Mouse (Mus musculus) neutrophil, adult 5-6 weeks (primary cell): ENCODE results near the gene Akr1c13. TPM values are rescaled to one million over a fixed set of nuclear protein-coding genes. Genes with fewer than 3 reads are reported as not detected.

Source experiments
- ATAC-seq: fragments of 151-379, 151-347 bp; 2 replicates; pipeline ENCODE4 v1.8.0; 2017; ENCODE audit warnings: mild to moderate bottlenecking, moderate TSS enrichment; ENCODE audit not compliant: insufficient number of reproducible peaks, poor library complexity, low FRiP score, severe bottlenecking; ENCODE audit errors: extremely low read depth
- total RNA-seq: library from RNA; stranded (forward); fragments of 200-1000 nt; gene quantifications from 2 replicates; pipeline ENCODE4 v1.2.3, GENCODE M21; 2017

Gene Akr1c13
- total RNA-seq, 1 experiment from 2014 or later = 0.93 TPM

- no peak for ATAC-seq
Observed at GRCm38 (mm10) chr13:4230841-4231623, 40.1 kb downstream of the Akr1c13 start.

GRCm38 (mm10) chr13:4233135-4233534 lies 42.2 kb downstream of the Akr1c13 start:
- ATAC-seq = no peak

GRCm38 (mm10) chr13:4233536-4234172 lies 42.7 kb downstream of the Akr1c13 start:
- ATAC-seq = no peak

GRCm38 (mm10) chr13:4244861-4245559 lies 54.1 kb downstream of the Akr1c13 start:
- no peak for ATAC-seq

GRCm38 (mm10) chr13:4249347-4249746 lies 58.4 kb downstream of the Akr1c13 start:
- ATAC-seq = no peak

Other genes with a start within 250 kb of the Akr1c13 start
- gene Ucn3, start 245.8 kb upstream of the Akr1c13 start, total RNA-seq = not detected in 2 replicates
- gene Akr1c14, start 142.1 kb upstream of the Akr1c13 start, total RNA-seq = not detected in 2 replicates
- not detected in 2 replicates for gene Akr1c18, start 40.5 kb upstream of the Akr1c13 start, total RNA-seq
- 0.12 TPM in 1 of 2 replicates, not detected in the other for gene Akr1c19, start 37.5 kb downstream of the Akr1c13 start, total RNA-seq
- gene Akr1c12, start 88.3 kb downstream of the Akr1c13 start, total RNA-seq = not detected in 2 replicates
- gene Akr1c6, start 243.2 kb downstream of the Akr1c13 start, total RNA-seq = not detected in 2 replicates